Mouse (Mus musculus) kidney, postnatal 10 days (tissue): ENCODE data around the gene Olfr1431.
"Not testable (repeated sequence)": the region's sequence is repeated elsewhere in the genome, so short reads cannot be mapped to it uniquely, and the experiment has no call there.

ENCODE experiments used
- DNase-seq: peaks from one replicate; pipeline ENCODE4 v3.0.0; 2021; ENCODE audit warnings: mixed read lengths

The Olfr1431 gene

DNA sequence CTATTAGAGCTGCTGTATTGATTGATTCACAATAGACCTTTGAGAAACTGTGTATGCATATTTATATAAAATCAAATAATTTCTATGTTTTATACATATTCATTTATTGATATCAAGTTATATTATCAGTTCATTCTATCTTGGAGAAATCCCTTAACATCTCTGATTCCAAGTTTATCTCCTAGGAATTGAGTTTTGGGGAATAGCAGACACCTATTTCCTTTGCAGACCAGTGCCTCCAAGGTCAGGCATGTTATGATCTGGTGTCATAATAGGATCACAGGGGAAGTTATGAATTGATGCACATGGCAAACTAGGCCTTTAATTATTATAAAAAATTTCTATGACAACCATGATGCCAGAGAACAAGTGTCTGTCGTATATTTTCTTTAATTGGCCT, at the start of gene Olfr1431:
Olfr1431 (plus strand) TSS at position 301 of the 400 bp plus-strand sequence.
- DNase-seq, result no peak

DNA sequence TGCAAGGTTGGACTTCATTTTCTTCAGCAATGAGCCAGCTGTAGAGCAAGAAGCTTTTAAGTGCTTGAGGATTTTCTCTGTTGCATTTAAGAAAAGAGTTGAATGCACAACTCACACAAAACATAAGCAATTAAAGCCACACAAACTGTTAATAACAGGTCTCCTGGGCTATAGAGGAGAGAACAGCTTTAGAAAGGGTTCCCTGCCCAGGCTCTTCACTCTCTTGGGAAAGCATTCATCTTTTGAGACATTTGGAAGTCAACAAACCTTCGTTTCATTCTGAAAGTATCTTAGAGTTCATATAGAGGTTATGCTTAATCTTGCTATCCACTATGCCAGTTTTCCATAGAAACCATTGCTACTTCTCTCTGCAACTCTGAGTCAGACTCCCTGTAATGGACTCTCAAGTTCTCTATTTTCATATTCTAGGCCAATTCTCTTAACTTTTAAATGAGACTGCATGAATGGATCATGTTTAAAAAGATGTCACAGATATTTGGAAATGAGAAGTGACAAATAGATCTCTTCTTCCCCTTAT, 30.3 kb upstream of the Olfr1431 start, which contains the start of gene Olfr1555-ps1:
Olfr1555-ps1 (minus strand) TSS at position 51 of the 538 bp plus-strand sequence.
- DNase-seq, result not testable (repeated sequence)

DNA sequence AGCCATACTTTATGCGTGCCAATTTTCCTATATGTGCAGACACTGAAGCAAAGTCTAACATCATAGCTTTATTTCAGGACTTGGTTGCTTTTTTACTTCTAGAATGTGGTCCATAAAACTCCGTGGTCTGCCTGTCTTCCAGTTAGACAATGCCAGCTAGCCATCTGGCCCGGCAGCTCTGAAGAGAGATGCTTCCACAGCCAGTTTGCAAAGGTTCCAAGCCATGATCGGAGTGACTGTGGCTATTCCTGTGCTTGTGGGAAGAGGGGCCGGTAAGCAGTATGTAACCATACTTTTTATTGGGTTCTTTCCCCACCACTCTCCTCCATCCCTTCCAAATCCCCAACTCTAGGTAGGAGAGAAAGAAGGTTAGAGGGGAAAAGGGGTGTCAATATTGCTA, 25.0 kb upstream of the Olfr1431 start:
- DNase-seq, result not testable (repeated sequence)

DNA sequence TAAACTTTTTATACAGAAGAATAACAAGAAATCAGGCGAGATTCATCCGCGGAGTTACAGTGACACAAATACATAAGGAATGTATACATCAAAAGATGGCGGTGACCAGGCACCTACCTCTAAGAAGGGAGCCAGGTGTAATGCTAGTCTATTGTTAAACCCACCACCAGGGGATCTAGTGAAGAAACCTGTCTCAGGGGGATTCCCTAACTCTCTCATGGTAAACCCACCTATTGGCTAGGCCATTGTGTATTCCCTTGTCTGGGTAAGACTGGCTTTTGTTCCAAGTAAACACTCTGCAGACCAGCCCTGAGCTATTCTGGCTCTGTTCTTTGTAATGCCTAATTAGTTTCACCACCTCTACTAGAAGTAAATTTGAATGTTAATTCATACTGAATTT, 1.4 kb upstream of the Olfr1431 start:
- DNase-seq, result not testable (repeated sequence)

DNA sequence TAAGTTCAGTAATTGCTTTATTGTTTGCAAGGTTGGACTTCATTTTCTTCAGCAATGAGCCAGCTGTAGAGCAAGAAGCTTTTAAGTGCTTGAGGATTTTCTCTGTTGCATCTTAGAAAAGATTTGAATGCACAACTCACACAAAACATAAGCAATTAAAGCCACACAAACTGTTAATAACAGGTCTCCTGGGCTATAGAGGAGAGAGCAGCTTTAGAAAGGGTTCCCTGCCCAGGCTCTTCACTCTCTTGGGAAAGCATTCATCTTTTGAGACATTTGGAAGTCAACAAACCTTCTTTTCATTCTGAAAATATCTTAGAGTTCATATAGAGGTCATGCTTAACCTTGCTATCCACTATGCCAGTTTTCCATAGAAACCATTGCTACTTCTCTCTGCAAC, 32.1 kb downstream of the Olfr1431 start, which contains the start of gene Olfr1432:
Olfr1432 (minus strand) TSS at position 101 of the 400 bp plus-strand sequence.
- DNase-seq, result not testable (repeated sequence)

DNA sequence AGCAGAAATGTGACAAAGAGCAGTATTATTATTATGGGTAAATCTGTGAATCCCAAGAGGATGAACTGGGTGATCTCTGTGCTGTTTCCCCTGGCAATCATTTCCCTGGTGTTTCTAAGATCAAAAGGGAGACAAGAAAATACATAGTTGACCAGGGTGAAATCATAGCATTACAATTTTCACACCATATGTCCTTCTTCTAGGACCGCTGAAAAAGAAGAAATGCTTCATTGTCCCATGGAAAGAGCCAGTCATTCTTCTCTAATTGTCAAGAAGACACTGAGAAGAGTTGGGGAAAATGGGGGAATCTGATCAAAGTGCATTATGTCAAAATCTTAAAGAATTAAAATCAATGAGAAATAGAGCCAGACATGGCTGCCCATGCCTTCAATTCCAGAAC, 41.1 kb downstream of the Olfr1431 start, which contains the start of gene Olfr262:
Olfr262 (minus strand) TSS at position 101 of the 400 bp plus-strand sequence.
- no peak for DNase-seq

DNA sequence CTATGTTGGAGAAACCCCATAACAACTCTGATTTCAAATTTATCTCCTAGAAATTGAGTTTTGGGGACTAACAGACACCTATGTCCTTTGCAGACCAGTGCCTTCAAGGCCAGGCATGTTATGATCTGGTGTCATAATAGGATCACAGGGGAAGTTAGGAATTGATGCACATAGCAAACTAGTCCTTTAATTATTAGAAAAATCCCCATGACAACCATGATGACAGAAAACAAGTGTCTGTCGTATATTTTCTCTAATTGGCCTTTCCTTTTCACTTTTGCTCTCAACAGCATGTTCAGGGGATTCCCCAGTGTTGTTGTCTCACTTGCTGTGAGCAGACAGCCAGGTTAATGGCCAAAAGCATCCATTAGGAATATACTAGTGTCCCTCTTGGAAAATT, 60.3 kb downstream of the Olfr1431 start, which contains the start of gene Olfr235:
Olfr235 (plus strand) TSS at position 301 of the 400 bp plus-strand sequence.
- no peak for DNase-seq
